Mouse (Mus musculus): Measurements from ENCODE around the gene Rdh12.

DNA sequence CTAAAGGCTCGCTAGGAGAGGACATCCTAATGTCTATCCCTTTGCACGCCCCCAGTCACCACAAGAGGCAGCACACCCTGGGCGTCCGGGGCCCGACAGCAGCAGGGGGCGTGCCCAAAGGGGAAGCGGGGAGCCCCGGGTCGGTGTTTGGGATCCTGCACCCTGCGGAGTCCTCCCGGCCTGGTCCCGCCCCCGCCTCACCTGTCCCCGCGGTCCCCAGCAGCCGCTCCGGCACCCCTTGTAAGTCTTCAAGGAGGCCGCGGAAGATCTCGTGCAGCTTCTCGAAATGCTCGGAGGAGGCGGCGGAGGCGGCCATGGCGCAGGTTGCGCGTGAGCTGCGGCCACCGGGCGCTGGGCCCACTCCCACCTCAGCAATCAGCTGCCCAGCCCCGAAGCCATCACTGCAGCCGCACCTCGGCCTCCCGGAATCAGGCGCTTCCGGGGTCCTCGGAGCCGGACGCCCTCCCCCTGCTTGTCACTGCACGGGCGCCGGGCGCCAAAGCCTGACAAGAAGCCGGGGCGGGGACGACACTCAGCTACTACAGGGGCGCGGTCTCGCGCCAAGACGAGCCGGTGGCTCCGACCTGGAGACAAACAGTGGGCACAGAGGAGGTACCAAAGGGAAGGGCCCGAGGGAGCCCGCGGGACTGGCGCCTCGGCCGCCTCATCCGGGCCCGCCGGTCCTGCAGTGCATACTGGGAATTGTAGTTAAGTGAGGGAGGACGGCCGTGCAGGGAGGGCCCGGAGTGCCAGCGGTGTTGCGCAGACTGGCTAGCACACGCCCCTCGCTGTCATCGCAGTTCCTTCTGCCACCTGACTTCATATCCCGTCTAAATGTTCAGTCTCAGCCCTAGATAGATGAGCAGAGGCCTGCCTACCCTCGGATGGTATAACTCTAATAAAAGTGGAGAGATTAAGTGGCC is 36.4 kb upstream of the Rdh12 start, which contains the start of gene Vti1b:
- TF ChIP-seq CTCF (IDR thresholded peaks at IDR 0.05; ENCODE audit: borderline replicate concordance, control insufficient read depth, extremely low read depth, insufficient read depth, low read length, poor library complexity) (peak; percentile 65), POLR2A (IDR thresholded peaks at IDR 0.05; ENCODE audit: control insufficient read depth, extremely low read depth, insufficient read depth, low read length, poor library complexity) (peak; percentile 81)

Measured in thymus, adult 2 months (tissue).